ENCODE assay signal across 7 mouse cellular contexts in the genomic region with DNA sequence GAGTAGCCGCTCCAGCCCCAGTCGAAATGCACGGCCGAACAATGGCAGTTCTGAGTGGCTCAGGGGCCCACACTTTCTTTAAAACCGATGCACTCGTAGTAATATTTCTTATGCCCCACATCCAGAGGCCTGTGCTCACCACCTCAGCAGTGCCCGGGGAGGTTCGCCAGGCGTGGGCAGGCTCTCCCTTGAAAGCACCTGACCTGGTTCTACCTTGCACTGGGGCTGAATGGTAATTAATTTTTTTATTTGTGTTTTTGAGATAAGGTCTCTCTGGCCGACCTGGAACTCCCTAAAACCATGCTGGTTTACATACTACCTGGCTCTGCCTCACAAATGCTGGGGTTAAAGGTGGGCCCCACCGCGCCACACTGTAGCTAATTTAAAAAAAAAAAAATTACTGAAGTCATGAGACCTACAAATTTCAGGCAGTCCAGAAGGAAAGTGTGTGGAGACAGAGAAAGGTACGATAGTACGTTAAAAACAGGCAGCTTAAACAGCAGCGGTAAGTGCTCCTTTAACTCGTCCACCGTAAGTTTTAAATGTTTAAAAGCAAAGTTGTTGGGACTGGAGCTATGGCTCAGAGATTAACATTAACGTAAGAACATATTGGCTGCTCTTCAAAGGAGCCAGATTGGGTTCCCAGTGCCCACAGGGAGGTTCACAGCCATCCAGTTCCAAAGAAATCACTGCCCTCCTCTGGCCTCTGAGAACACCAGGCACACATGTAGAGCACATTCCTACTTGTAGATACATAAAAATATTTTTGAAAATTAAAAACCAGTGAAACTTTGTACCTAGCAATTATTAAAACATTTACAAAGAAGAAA. TPM values are rescaled to one million over a fixed set of nuclear protein-coding genes. Genes with fewer than 3 reads are reported as not detected.
DNase-seq lines count a peak whose midpoint lies in the region; ATAC-seq lines count a peak whose summit lies in the region.

No protein-coding gene starts in this region.

- H3K9ac ChIP-seq in lung, embryonic 16.5 days (ENCODE audit: low read length), result peak overlapping the region; percentile 88
- H3K9ac ChIP-seq in intestine, embryonic 14.5 days (ENCODE audit: low read length), result peak overlapping the region; percentile 87

- H3K27ac ChIP-seq in lung, embryonic 16.5 days (ENCODE audit: low read length), result peak overlapping the region; percentile 97
- H3K27ac ChIP-seq in intestine, embryonic 14.5 days (ENCODE audit: low read depth), result peak overlapping the region; percentile 95

- no peak for DNase-seq in lung, postnatal 10 days
- DNase-seq in embryo, embryonic 10.5 days (ENCODE audit: low spot score), result peak; percentile 47
- no peak for DNase-seq in intestine, embryonic 14.5 days (ENCODE audit: low spot score)
- DNase-seq in naive thymus-derived CD4-positive, alpha-beta T cell, adult 2 months (ENCODE audit: low read depth), result peak; percentile 14
- no peak for DNase-seq in urinary bladder, postnatal 25 days (ENCODE audit: low spot score)
- DNase-seq in spleen, postnatal 14 days (ENCODE audit: low spot score in 2 of 2), result no peak

- WGBS in lung, embryonic 16.5 days, result 11% methylated on average over 18 of the region's 18 CpGs
- WGBS in intestine, embryonic 14.5 days, result 11% methylated on average over 18 of the region's 18 CpGs

- peak overlapping the region; percentile 73 for H3K4me3 ChIP-seq in lung, embryonic 16.5 days (ENCODE audit: low read length)
- H3K4me3 ChIP-seq in intestine, embryonic 14.5 days (ENCODE audit: low read depth, low read length), result peak overlapping the region; percentile 62

- no peaks in the 10 kb centered on the region for H3K36me3 ChIP-seq in lung, embryonic 16.5 days (ENCODE audit: control insufficient read depth, insufficient read depth, low read length)
- H3K36me3 ChIP-seq in intestine, embryonic 14.5 days (ENCODE audit: control insufficient read depth, insufficient read depth, low read length), result no peaks in the 10 kb centered on the region

- H3K4me1 ChIP-seq in lung, embryonic 16.5 days (replicated peaks; ENCODE audit: control insufficient read depth, insufficient read depth, low read length), result peaks cover 15% of the 10 kb centered on the region
- peaks cover 11% of the 10 kb centered on the region; the same call in 1 of the 2 replicates for H3K4me1 ChIP-seq in intestine, embryonic 14.5 days (replicated peaks; ENCODE audit: control insufficient read depth, insufficient read depth, low read length)

- H3K4me2 ChIP-seq in lung, embryonic 16.5 days (ENCODE audit: low read depth, low read length), result peak overlapping the region; percentile 88
- peak overlapping the region; percentile 88 for H3K4me2 ChIP-seq in intestine, embryonic 14.5 days (ENCODE audit: low read length)

- H3K27me3 ChIP-seq in lung, embryonic 16.5 days (ENCODE audit: control insufficient read depth, insufficient read depth, low read depth, low read length), result no peaks in the 10 kb centered on the region
- no peaks in the 10 kb centered on the region for H3K27me3 ChIP-seq in intestine, embryonic 14.5 days (replicated peaks; ENCODE audit: control insufficient read depth, insufficient read depth, low read length)

- ATAC-seq in lung, embryonic 16.5 days (ENCODE audit: low read depth), result no peak
- no peak; the same call in 1 of the 2 replicates for ATAC-seq in intestine, embryonic 14.5 days (replicated peaks; ENCODE audit: low FRiP score, low TSS enrichment, low read depth)

- no peaks in the 10 kb centered on the region for H3K9me3 ChIP-seq in lung, embryonic 16.5 days (ENCODE audit: control insufficient read depth, low read length)
- no peaks in the 10 kb centered on the region for H3K9me3 ChIP-seq in intestine, embryonic 14.5 days (ENCODE audit: control insufficient read depth, low read length)

RNA-seq across cellular contexts. Expression of a gene that starts 0.8 kb away (rescaled TPM):
- polyA plus RNA-seq in lung, embryonic 16.5 days (2015; fragmentation: Nextera tagmentation; extraction: Ambion mirVana), result 12.0 and 12.5 TPM in 2 replicates
- 9.5 and 11.3 TPM in 2 replicates for polyA plus RNA-seq in intestine, embryonic 14.5 days (2014; fragmentation: Nextera tagmentation; extraction: Ambion mirVana)

RNA-seq across cellular contexts. Expression of a gene that starts 47.1 kb away (rescaled TPM):
- polyA plus RNA-seq in lung, embryonic 16.5 days (2015; fragmentation: Nextera tagmentation; extraction: Ambion mirVana), result not detected in 2 replicates
- not detected in 2 replicates for polyA plus RNA-seq in intestine, embryonic 14.5 days (2014; fragmentation: Nextera tagmentation; extraction: Ambion mirVana)

Comparison
In these comparisons a context has a peak if more than half of its experiments do, and no peak if none do; other contexts are left out.
1. DNase-seq: peak in embryo, embryonic 10.5 days (single experiment) and naive thymus-derived CD4-positive, alpha-beta T cell, adult 2 months (single experiment); none in lung, postnatal 10 days (single experiment), intestine, embryonic 14.5 days (single experiment), urinary bladder, postnatal 25 days (single experiment) and spleen, postnatal 14 days (0 of 2).